Mouse (Mus musculus) liver, embryonic 13.5 days (tissue): ENCODE data around the gene Ica1. TPM values are rescaled to one million over a fixed set of nuclear protein-coding genes. Genes with fewer than 3 reads are reported as not detected.

Experiments
- ATAC-seq: fragments of 200-750 bp; cut with Nextera tagmentation; 2 replicates; pipeline ENCODE4 v1.8.0; 2017; ENCODE audit warnings: low read depth, mild to moderate bottlenecking, moderate number of reproducible peaks, moderate library complexity
- DNase-seq: peaks from one replicate; pipeline ENCODE4 v3.0.0; 2022
- H3K27ac ChIP-seq: fragments of 300-500 bp; sonication (generic); 2 replicates; pipeline ENCODE4 v1.5.1; 2015; ENCODE audit warnings: moderate library complexity, mild to moderate bottlenecking, inconsistent platforms
- H3K27me3 ChIP-seq: fragments of 300-500 bp; sonication (generic); 2 replicates; pipeline ENCODE4 v1.6.1; 2015; ENCODE audit warnings: mild to moderate bottlenecking, inconsistent platforms
- H3K36me3 ChIP-seq: fragments of 300-500 bp; sonication (generic); 2 replicates; pipeline ENCODE4 v1.6.1; 2015; ENCODE audit warnings: mild to moderate bottlenecking, inconsistent platforms
- H3K4me1 ChIP-seq: fragments of 300-500 bp; sonication (generic); replicated peaks from 2 replicates; pipeline ENCODE4 v1.6.1; 2015; ENCODE audit warnings: inconsistent platforms
- H3K4me2 ChIP-seq: fragments of 300-500 bp; sonication (generic); 2 replicates; pipeline ENCODE4 v1.6.1; 2015; ENCODE audit warnings: inconsistent platforms, mild to moderate bottlenecking, moderate library complexity
- H3K4me3 ChIP-seq: fragments of 300-500 bp; sonication (generic); replicated peaks from 2 replicates; pipeline ENCODE4 v1.5.1; 2015; ENCODE audit warnings: mild to moderate bottlenecking, inconsistent platforms
- H3K9ac ChIP-seq: fragments of 300-500 bp; sonication (generic); 2 replicates; pipeline ENCODE4 v1.6.1; 2015; ENCODE audit warnings: mild to moderate bottlenecking, inconsistent platforms
- H3K9me3 ChIP-seq: fragments of 300-500 bp; sonication (generic); replicated peaks from 2 replicates; pipeline ENCODE4 v1.6.1; 2016; ENCODE audit warnings: inconsistent platforms
- WGBS: fragments of 180-500 bp; shearing (Covaris S2); methylation state at CpG from one replicate; pipeline ENCODE4 v1.1.7; 2015; ENCODE audit not compliant: insufficient replicate concordance; 5-methylcytosine and 5-hydroxymethylcytosine counted together
- polyA plus RNA-seq: library from polyadenylated mRNA; unstranded; fragments of >200 nt; fragmentation: Nextera tagmentation; extraction: Ambion mirVana; gene quantifications from 2 replicates; pipeline ENCODE4 v1.2.1, GENCODE M21; 2015

Gene Ica1
- polyA plus RNA-seq, 1 experiment from 2014 or later = 5.9 TPM

- no peak overlapping the region for H3K4me3 ChIP-seq
- 77% methylated on average over 5 of the region's 5 CpGs for WGBS
- no peaks in the 10 kb centered on the region for H3K9me3 ChIP-seq
- H3K9ac ChIP-seq = no peak overlapping the region
- H3K27me3 ChIP-seq = no peaks in the 10 kb centered on the region
- peaks cover 17% of the 10 kb centered on the region for H3K4me1 ChIP-seq
- DNase-seq (no peak), ATAC-seq (no peak)
- no peaks in the 10 kb centered on the region for H3K36me3 ChIP-seq
- no peak overlapping the region for H3K27ac ChIP-seq
- H3K4me2 ChIP-seq = no peak overlapping the region
Observed at GRCm38 (mm10) chr6:8766652-8767051, 11.6 kb downstream of the Ica1 start.

GRCm38 (mm10) chr6:8765801-8766200, 12.5 kb downstream of the Ica1 start:
- Histone ChIP-seq H3K4me2 (no peak overlapping the region), H3K4me1 (peaks cover 14% of the 10 kb centered on the region), H3K36me3 (no peaks in the 10 kb centered on the region), H3K4me3 (no peak overlapping the region), H3K27ac (no peak overlapping the region), H3K9ac (no peak overlapping the region), H3K9me3 (no peaks in the 10 kb centered on the region), H3K27me3 (no peaks in the 10 kb centered on the region)
- ATAC-seq = no peak
- DNase-seq = no peak
- WGBS = 82% methylated on average over 3 of the region's 3 CpGs

GRCm38 (mm10) chr6:8765064-8765463, 13.2 kb downstream of the Ica1 start:
- no peak overlapping the region for H3K9ac ChIP-seq
- WGBS = 59% methylated on average over 1 of the region's 1 CpGs
- peaks cover 7% of the 10 kb centered on the region; the same call in 1 of the 2 replicates for H3K4me1 ChIP-seq
- no peak overlapping the region for H3K4me3 ChIP-seq
- H3K36me3 ChIP-seq = no peaks in the 10 kb centered on the region
- no peaks in the 10 kb centered on the region for H3K27me3 ChIP-seq
- DNase-seq (no peak), ATAC-seq (no peak)
- H3K9me3 ChIP-seq = no peaks in the 10 kb centered on the region
- no peak overlapping the region for H3K4me2 ChIP-seq
- no peak overlapping the region for H3K27ac ChIP-seq

- no peaks in the 10 kb centered on the region for H3K36me3 ChIP-seq
- H3K4me1 ChIP-seq = peaks cover 7% of the 10 kb centered on the region
- H3K9ac ChIP-seq = no peak overlapping the region
- ATAC-seq (no peak), DNase-seq (no peak)
- no peaks in the 10 kb centered on the region for H3K27me3 ChIP-seq
- no peak overlapping the region for H3K27ac ChIP-seq
- 40% methylated on average over 5 of the region's 5 CpGs for WGBS
- H3K4me2 ChIP-seq = no peak overlapping the region
- H3K9me3 ChIP-seq = no peaks in the 10 kb centered on the region
- no peak overlapping the region for H3K4me3 ChIP-seq
Observed at GRCm38 (mm10) chr6:8760708-8761294, 17.5 kb downstream of the Ica1 start.

GRCm38 (mm10) chr6:8759901-8760300, 18.4 kb downstream of the Ica1 start:
- Histone ChIP-seq H3K4me3 (no peak overlapping the region), H3K4me2 (no peak overlapping the region), H3K4me1 (peaks cover 16% of the 10 kb centered on the region), H3K9me3 (no peaks in the 10 kb centered on the region), H3K27me3 (no peaks in the 10 kb centered on the region), H3K36me3 (no peaks in the 10 kb centered on the region), H3K27ac (no peak overlapping the region), H3K9ac (no peak overlapping the region)
- WGBS = 71% methylated on average over 1 of the region's 1 CpGs
- no peak for DNase-seq
- ATAC-seq = no peak

GRCm38 (mm10) chr6:8755760-8756276, 22.5 kb downstream of the Ica1 start:
- H3K4me2 ChIP-seq = peak overlapping the region; percentile 40; the same call in 1 of the 2 replicates
- H3K27ac ChIP-seq = peak overlapping the region; percentile 29; the same call in 1 of the 2 replicates
- peaks cover 29% of the 10 kb centered on the region for H3K4me1 ChIP-seq
- H3K4me3 ChIP-seq = no peak overlapping the region
- no peak overlapping the region for H3K9ac ChIP-seq
- ATAC-seq (peak; percentile 95), DNase-seq (peak; percentile 69)
- WGBS = 11% methylated on average over 8 of the region's 8 CpGs
- no peaks in the 10 kb centered on the region for H3K9me3 ChIP-seq
- no peaks in the 10 kb centered on the region for H3K27me3 ChIP-seq
- no peaks in the 10 kb centered on the region for H3K36me3 ChIP-seq

GRCm38 (mm10) chr6:8754486-8754885, 23.8 kb downstream of the Ica1 start:
- 48% methylated on average over 5 of the region's 5 CpGs for WGBS
- DNase-seq = no peak
- H3K4me1 ChIP-seq = peaks cover 29% of the 10 kb centered on the region
- peak; percentile 62 for ATAC-seq
- H3K36me3 ChIP-seq = no peaks in the 10 kb centered on the region
- H3K9ac ChIP-seq = no peak overlapping the region
- no peak overlapping the region for H3K4me2 ChIP-seq
- no peak overlapping the region for H3K4me3 ChIP-seq
- no peak overlapping the region for H3K27ac ChIP-seq
- H3K9me3 ChIP-seq = no peaks in the 10 kb centered on the region
- H3K27me3 ChIP-seq = no peaks in the 10 kb centered on the region

- no peak overlapping the region for H3K4me2 ChIP-seq
- no peak for DNase-seq
- no peaks in the 10 kb centered on the region for H3K9me3 ChIP-seq
- H3K27ac ChIP-seq = no peak overlapping the region
- H3K4me1 ChIP-seq = peaks cover 29% of the 10 kb centered on the region
- no peak overlapping the region for H3K4me3 ChIP-seq
- H3K9ac ChIP-seq = no peak overlapping the region
- no peaks in the 10 kb centered on the region for H3K27me3 ChIP-seq
- no peaks in the 10 kb centered on the region for H3K36me3 ChIP-seq
- 81% methylated on average over 2 of the region's 2 CpGs for WGBS
- ATAC-seq = no peak
Observed at GRCm38 (mm10) chr6:8753723-8754036, 24.6 kb downstream of the Ica1 start.

- DNase-seq (no peak), ATAC-seq (peak; percentile 29)
- Histone ChIP-seq H3K4me2 (no peak overlapping the region), H3K27ac (peak overlapping the region; percentile 47), H3K27me3 (no peaks in the 10 kb centered on the region), H3K4me3 (no peak overlapping the region), H3K9me3 (no peaks in the 10 kb centered on the region), H3K4me1 (peaks cover 29% of the 10 kb centered on the region), H3K36me3 (no peaks in the 10 kb centered on the region), H3K9ac (no peak overlapping the region)
- WGBS = 68% methylated on average over 6 of the region's 6 CpGs
Observed at GRCm38 (mm10) chr6:8752984-8753722, 25.1 kb downstream of the Ica1 start.

GRCm38 (mm10) chr6:8744886-8745285, 33.4 kb downstream of the Ica1 start:
- Histone ChIP-seq H3K9me3 (no peaks in the 10 kb centered on the region), H3K4me2 (no peak overlapping the region), H3K4me1 (no peaks in the 10 kb centered on the region), H3K4me3 (no peak overlapping the region), H3K9ac (no peak overlapping the region), H3K27me3 (no peaks in the 10 kb centered on the region), H3K36me3 (no peaks in the 10 kb centered on the region), H3K27ac (no peak overlapping the region)
- no peak for DNase-seq
- ATAC-seq = no peak
- WGBS = 65% methylated on average over 7 of the region's 7 CpGs

GRCm38 (mm10) chr6:8744273-8744785, 34.0 kb downstream of the Ica1 start:
- H3K4me1 ChIP-seq = no peaks in the 10 kb centered on the region
- no peak overlapping the region for H3K9ac ChIP-seq
- ATAC-seq = no peak
- H3K9me3 ChIP-seq = no peaks in the 10 kb centered on the region
- no peak overlapping the region for H3K27ac ChIP-seq
- 62% methylated on average over 4 of the region's 4 CpGs for WGBS
- H3K27me3 ChIP-seq = no peaks in the 10 kb centered on the region
- H3K36me3 ChIP-seq = no peaks in the 10 kb centered on the region
- H3K4me2 ChIP-seq = no peak overlapping the region
- DNase-seq = no peak
- no peak overlapping the region for H3K4me3 ChIP-seq
